Mouse (Mus musculus): ENCODE data around the gene Tdrd12. TPM values are rescaled to one million over a fixed set of nuclear protein-coding genes. Genes with fewer than 3 reads are reported as not detected.

The Tdrd12 gene
- polyA plus RNA-seq, 1 experiment = not detected

- Histone ChIP-seq H3K27me3 (ENCODE audit: control insufficient read depth, insufficient read depth, low read length) (no peaks in the 10 kb centered on the region), H3K36me3 (ENCODE audit: control insufficient read depth, insufficient read depth, low read length) (no peaks in the 10 kb centered on the region), H3K4me3 (ENCODE audit: extremely low read depth, insufficient read depth, insufficient read length) (no peak overlapping the region), H3K4me1 (ENCODE audit: control insufficient read depth, insufficient read depth, insufficient read length) (no peaks in the 10 kb centered on the region), H3K27ac (ENCODE audit: insufficient read depth, low read length) (no peak overlapping the region)
- WGBS = 81% methylated on average over 3 of the region's 3 CpGs
- TF ChIP-seq CTCF (IDR thresholded peaks at IDR 0.05; ENCODE audit: extremely low read depth, insufficient read depth, insufficient read length, insufficient replicate concordance) (no peak), POLR2A (IDR thresholded peaks at IDR 0.05; ENCODE audit: low read depth, low read length) (no peak)
- DNase-seq (ENCODE audit: low read depth in 1 of 2, low spot score in 2 of 2) = no peak
These were observed 7.5 kb downstream of the Tdrd12 start for GRCm38 (mm10) chr7:35530026-35530425.

- WGBS = 6% methylated on average over 2 of the region's 2 CpGs
- H3K36me3 ChIP-seq (ENCODE audit: control insufficient read depth, insufficient read depth, low read length) = no peaks in the 10 kb centered on the region
- H3K4me1 ChIP-seq (ENCODE audit: control insufficient read depth, insufficient read depth, insufficient read length) = no peaks in the 10 kb centered on the region
- DNase-seq (ENCODE audit: low read depth in 1 of 2, low spot score in 2 of 2) = no peak
- no peaks in the 10 kb centered on the region for H3K27me3 ChIP-seq (ENCODE audit: control insufficient read depth, insufficient read depth, low read length)
- no peak overlapping the region for H3K27ac ChIP-seq (ENCODE audit: insufficient read depth, low read length)
- no peak overlapping the region for H3K4me3 ChIP-seq (ENCODE audit: extremely low read depth, insufficient read depth, insufficient read length)
- TF ChIP-seq POLR2A (IDR thresholded peaks at IDR 0.05; ENCODE audit: low read depth, low read length) (no peak), CTCF (IDR thresholded peaks at IDR 0.05; ENCODE audit: extremely low read depth, insufficient read depth, insufficient read length, insufficient replicate concordance) (no peak)
These were observed 10.8 kb downstream of the Tdrd12 start for GRCm38 (mm10) chr7:35526795-35527194.

GRCm38 (mm10) chr7:35501995-35502394 lies 35.5 kb downstream of the Tdrd12 start:
- Histone ChIP-seq H3K27me3 (ENCODE audit: control insufficient read depth, insufficient read depth, low read length) (no peaks in the 10 kb centered on the region), H3K36me3 (ENCODE audit: control insufficient read depth, insufficient read depth, low read length) (no peaks in the 10 kb centered on the region), H3K4me1 (ENCODE audit: control insufficient read depth, insufficient read depth, insufficient read length) (no peaks in the 10 kb centered on the region), H3K4me3 (ENCODE audit: extremely low read depth, insufficient read depth, insufficient read length) (no peak overlapping the region), H3K27ac (ENCODE audit: insufficient read depth, low read length) (no peak overlapping the region)
- no peak for DNase-seq (ENCODE audit: low read depth in 1 of 2, low spot score in 2 of 2)
- WGBS = 34% methylated on average over 4 of the region's 4 CpGs
- TF ChIP-seq CTCF (IDR thresholded peaks at IDR 0.05; ENCODE audit: extremely low read depth, insufficient read depth, insufficient read length, insufficient replicate concordance) (no peak), POLR2A (IDR thresholded peaks at IDR 0.05; ENCODE audit: low read depth, low read length) (no peak)

GRCm38 (mm10) chr7:35497516-35497915 lies 40.0 kb downstream of the Tdrd12 start:
- Histone ChIP-seq H3K27ac (ENCODE audit: insufficient read depth, low read length) (no peak overlapping the region), H3K4me3 (ENCODE audit: extremely low read depth, insufficient read depth, insufficient read length) (no peak overlapping the region), H3K27me3 (ENCODE audit: control insufficient read depth, insufficient read depth, low read length) (no peaks in the 10 kb centered on the region), H3K4me1 (ENCODE audit: control insufficient read depth, insufficient read depth, insufficient read length) (no peaks in the 10 kb centered on the region), H3K36me3 (ENCODE audit: control insufficient read depth, insufficient read depth, low read length) (no peaks in the 10 kb centered on the region)
- no peak for DNase-seq (ENCODE audit: low read depth in 1 of 2, low spot score in 2 of 2)
- WGBS = 100% methylated on average over 2 of the region's 2 CpGs
- TF ChIP-seq CTCF (IDR thresholded peaks at IDR 0.05; ENCODE audit: extremely low read depth, insufficient read depth, insufficient read length, insufficient replicate concordance) (no peak), POLR2A (IDR thresholded peaks at IDR 0.05; ENCODE audit: low read depth, low read length) (no peak)

- no peak for DNase-seq (ENCODE audit: low read depth in 1 of 2, low spot score in 2 of 2)
- no peak for TF ChIP-seq POLR2A (IDR thresholded peaks at IDR 0.05; ENCODE audit: low read depth, low read length)
- TF ChIP-seq CTCF (IDR thresholded peaks at IDR 0.05; ENCODE audit: extremely low read depth, insufficient read depth, insufficient read length, insufficient replicate concordance) = no peak
- Histone ChIP-seq H3K4me1 (ENCODE audit: control insufficient read depth, insufficient read depth, insufficient read length) (no peaks in the 10 kb centered on the region), H3K27ac (ENCODE audit: insufficient read depth, low read length) (no peak overlapping the region), H3K27me3 (ENCODE audit: control insufficient read depth, insufficient read depth, low read length) (no peaks in the 10 kb centered on the region), H3K36me3 (ENCODE audit: control insufficient read depth, insufficient read depth, low read length) (no peaks in the 10 kb centered on the region), H3K4me3 (ENCODE audit: extremely low read depth, insufficient read depth, insufficient read length) (no peak overlapping the region)
- 78% methylated on average over 1 of the region's 1 CpGs for WGBS
These were observed 46.5 kb downstream of the Tdrd12 start for GRCm38 (mm10) chr7:35491005-35491404.

- Histone ChIP-seq H3K27me3 (ENCODE audit: control insufficient read depth, insufficient read depth, low read length) (no peaks in the 10 kb centered on the region), H3K36me3 (ENCODE audit: control insufficient read depth, insufficient read depth, low read length) (no peaks in the 10 kb centered on the region), H3K27ac (ENCODE audit: insufficient read depth, low read length) (no peak overlapping the region), H3K4me1 (ENCODE audit: control insufficient read depth, insufficient read depth, insufficient read length) (no peaks in the 10 kb centered on the region), H3K4me3 (ENCODE audit: extremely low read depth, insufficient read depth, insufficient read length) (no peak overlapping the region)
- TF ChIP-seq CTCF (IDR thresholded peaks at IDR 0.05; ENCODE audit: extremely low read depth, insufficient read depth, insufficient read length, insufficient replicate concordance) = no peak
- DNase-seq (ENCODE audit: low read depth in 1 of 2, low spot score in 2 of 2) = no peak
- 97% methylated on average over 2 of the region's 2 CpGs for WGBS
These were observed 47.4 kb downstream of the Tdrd12 start for GRCm38 (mm10) chr7:35490186-35490585.

- no peaks in the 10 kb centered on the region for H3K4me1 ChIP-seq (ENCODE audit: control insufficient read depth, insufficient read depth, insufficient read length)
- no peaks in the 10 kb centered on the region for H3K36me3 ChIP-seq (ENCODE audit: control insufficient read depth, insufficient read depth, low read length)
- no peak for TF ChIP-seq CTCF (IDR thresholded peaks at IDR 0.05; ENCODE audit: extremely low read depth, insufficient read depth, insufficient read length, insufficient replicate concordance)
- TF ChIP-seq POLR2A (IDR thresholded peaks at IDR 0.05; ENCODE audit: low read depth, low read length) = no peak
- WGBS = 83% methylated on average over 8 of the region's 8 CpGs
- no peaks in the 10 kb centered on the region for H3K27me3 ChIP-seq (ENCODE audit: control insufficient read depth, insufficient read depth, low read length)
- DNase-seq (ENCODE audit: low read depth in 1 of 2, low spot score in 2 of 2) = no peak
- no peak overlapping the region for H3K27ac ChIP-seq (ENCODE audit: insufficient read depth, low read length)
- no peak overlapping the region for H3K4me3 ChIP-seq (ENCODE audit: extremely low read depth, insufficient read depth, insufficient read length)
These were observed 51.0 kb downstream of the Tdrd12 start for GRCm38 (mm10) chr7:35486553-35486952.
